Mouse (Mus musculus) adrenal gland, postnatal 14 days (tissue): ENCODE measurements at regions not wholly inside any gene's neighbourhood (a gene's known extent, or its start where the extent isn't known, plus 50 kb on each side); places are given as distances from the start of the nearest gene placed in this dataset.
"Not testable (repeated sequence)": the region's sequence is repeated elsewhere in the genome, so short reads cannot be mapped to it uniquely, and the experiment has no call there.

ENCODE experiments used
- DNase-seq: peaks from one replicate; pipeline ENCODE4 v3.0.0; 2021; ENCODE audit warnings: mixed read lengths

DNA sequence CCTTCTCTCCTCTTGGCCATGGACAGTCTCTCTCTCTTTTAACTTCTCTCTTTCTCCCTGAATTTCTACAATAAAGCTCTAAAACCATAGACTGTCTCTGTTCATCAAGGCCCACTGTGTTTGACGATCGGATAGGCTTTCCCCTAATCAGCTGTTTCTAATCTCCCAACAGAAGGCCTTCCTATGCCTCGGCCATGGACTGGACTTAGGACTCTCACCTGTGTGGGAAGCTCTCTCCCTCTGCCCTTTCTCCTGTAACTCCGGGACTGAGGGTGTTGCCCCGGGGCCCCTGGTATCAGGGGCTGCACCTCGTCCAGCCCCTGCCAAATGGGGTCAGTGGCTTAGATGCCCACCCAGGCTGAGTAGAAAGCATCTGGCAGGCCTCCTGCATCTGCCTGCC, 713.0 kb downstream of the Rapgef2 start:
- no peak for DNase-seq

DNA sequence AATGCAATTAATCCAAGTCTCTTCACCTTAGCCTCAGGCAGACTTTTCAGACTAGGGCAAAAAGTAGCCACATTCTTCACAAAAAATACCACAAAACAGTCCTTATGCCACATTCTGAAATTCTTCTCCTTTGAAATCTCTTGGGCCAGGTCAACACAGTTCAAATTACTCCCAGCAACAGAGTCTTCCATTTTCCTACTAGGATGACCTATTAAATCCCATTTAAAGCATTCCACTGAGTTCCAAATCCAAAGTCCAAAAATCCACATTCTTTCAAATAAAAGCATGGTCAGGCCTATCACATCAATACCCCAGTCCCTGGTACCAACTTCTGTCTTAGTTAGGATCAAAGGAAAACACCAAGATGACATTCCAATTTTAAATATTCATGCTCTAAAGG, 721.4 kb downstream of the Rapgef2 start:
- DNase-seq: not testable (repeated sequence)
